Mouse (Mus musculus): ENCODE measurements around the gene Hist1h1a. TPM values are rescaled to one million over a fixed set of nuclear protein-coding genes. Genes with fewer than 3 reads are reported as not detected.

Hist1h1a gene
- polyA plus RNA-seq (2017; shearing (Covaris generic)): 0.95 TPM

GRCm38 (mm10) chr13:23763586-23764323, at the start of gene Hist1h1a:
Gene Hist1h1a, plus strand, starts transcription at chr13:23763666.

GRCm38 (mm10) chr13:23738677-23739068, 24.8 kb upstream of the Hist1h1a start, which contains the start of gene Hist1h1c:
Gene Hist1h1c, plus strand, starts transcription at chr13:23738808.

DNA sequence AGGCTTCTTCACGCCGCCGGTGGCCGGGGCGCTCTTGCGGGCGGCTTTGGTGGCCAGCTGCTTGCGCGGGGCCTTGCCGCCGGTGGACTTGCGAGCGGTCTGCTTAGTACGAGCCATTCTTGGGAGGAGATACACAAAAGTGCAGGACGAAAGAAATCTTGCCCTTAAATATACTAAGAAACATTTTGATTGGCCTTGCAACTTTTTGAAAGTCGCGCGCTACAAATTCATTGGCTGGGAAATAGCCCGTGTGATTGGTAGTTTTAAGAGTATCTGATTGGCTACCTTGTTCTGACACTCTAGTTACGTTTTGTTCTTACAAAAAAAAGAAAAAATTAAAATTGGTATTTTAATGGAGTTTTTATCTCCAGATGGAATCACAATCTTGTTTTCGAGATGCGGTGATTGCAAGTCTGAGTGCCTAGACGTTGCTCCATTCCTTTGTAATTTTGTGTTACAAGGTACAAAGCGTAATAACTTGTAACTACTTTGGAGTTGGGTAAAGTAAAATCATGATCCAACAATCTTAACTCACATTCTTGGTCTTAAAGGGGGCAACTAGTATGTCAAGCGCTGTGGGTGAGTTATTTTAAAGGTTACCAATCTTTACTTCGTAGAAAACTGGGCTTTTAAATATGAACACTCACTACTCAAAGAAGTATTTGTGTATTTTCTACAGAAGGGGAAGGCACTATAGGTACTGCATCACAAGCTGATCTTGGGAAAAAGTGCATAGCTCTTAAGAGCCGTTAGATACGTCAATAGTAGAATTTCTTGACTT, 17.9 kb upstream of the Hist1h1a start, which contains the start of gene Hist1h3c:
TSS of gene Hist1h3c (minus strand) at position 222 of the 781 bp plus-strand sequence.

GRCm38 (mm10) chr13:23746201-23747080, 17.0 kb upstream of the Hist1h1a start, which contains the start of gene Hist1h2bb:
Gene Hist1h2bb, plus strand, starts transcription at chr13:23746734.

DNA sequence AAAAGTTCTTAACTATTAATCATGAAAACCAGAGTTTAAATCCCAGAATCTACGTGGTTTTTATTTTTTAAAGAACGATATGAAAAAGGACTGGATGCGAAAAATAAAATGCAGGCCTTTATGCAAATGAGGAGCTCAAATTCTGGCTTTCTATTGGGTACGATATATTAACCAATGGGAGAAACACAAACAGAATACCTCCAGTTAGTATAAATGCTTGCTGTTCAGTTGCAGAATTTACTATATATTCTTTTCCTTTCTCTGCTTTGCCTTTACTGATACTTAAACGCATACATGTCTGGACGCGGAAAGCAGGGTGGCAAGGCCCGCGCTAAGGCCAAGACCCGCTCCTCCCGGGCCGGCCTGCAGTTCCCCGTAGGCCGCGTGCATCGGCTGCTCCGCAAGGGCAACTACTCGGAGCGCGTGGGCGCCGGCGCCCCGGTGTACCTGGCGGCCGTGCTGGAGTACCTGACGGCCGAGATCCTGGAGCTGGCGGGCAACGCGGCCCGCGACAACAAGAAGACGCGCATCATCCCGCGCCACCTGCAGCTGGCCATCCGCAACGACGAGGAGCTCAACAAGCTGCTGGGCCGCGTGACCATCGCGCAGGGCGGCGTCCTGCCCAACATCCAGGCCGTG, 12.5 kb upstream of the Hist1h1a start, which contains the start of gene Hist1h2ab:
TSS of gene Hist1h2ab (plus strand) at position 288 of the 639 bp plus-strand sequence.

DNA sequence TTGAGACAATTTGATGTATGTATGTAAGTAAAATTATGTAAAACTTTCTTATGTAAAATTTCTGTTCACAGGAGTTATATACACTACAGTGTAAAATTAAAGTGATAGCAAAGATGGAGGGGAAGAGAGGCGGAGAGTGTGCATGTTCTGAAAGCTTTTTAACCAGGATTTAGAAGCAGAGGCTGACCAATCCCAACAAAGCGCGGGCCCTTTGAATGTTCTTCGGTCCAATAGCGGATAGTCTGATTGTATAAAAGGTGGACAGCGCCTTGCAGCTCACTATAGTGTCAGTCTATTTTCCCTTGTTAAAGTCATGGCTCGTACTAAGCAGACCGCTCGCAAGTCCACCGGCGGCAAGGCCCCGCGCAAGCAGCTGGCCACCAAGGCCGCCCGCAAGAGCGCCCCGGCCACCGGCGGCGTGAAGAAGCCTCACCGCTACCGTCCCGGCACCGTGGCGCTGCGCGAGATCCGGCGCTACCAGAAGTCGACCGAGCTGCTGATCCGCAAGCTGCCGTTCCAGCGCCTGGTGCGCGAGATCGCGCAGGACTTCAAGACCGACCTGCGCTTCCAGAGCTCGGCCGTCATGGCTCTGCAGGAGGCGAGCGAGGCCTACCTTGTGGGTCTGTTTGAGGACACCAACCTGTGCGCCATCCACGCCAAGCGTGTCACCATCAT, 11.3 kb upstream of the Hist1h1a start, which contains the start of gene Hist1h3b:
TSS of gene Hist1h3b (plus strand) at position 201 of the 675 bp plus-strand sequence.

GRCm38 (mm10) chr13:23756790-23757189, 6.7 kb upstream of the Hist1h1a start, which contains the start of gene Hist1h4b:
Gene Hist1h4b, plus strand, starts transcription at chr13:23757013.

DNA sequence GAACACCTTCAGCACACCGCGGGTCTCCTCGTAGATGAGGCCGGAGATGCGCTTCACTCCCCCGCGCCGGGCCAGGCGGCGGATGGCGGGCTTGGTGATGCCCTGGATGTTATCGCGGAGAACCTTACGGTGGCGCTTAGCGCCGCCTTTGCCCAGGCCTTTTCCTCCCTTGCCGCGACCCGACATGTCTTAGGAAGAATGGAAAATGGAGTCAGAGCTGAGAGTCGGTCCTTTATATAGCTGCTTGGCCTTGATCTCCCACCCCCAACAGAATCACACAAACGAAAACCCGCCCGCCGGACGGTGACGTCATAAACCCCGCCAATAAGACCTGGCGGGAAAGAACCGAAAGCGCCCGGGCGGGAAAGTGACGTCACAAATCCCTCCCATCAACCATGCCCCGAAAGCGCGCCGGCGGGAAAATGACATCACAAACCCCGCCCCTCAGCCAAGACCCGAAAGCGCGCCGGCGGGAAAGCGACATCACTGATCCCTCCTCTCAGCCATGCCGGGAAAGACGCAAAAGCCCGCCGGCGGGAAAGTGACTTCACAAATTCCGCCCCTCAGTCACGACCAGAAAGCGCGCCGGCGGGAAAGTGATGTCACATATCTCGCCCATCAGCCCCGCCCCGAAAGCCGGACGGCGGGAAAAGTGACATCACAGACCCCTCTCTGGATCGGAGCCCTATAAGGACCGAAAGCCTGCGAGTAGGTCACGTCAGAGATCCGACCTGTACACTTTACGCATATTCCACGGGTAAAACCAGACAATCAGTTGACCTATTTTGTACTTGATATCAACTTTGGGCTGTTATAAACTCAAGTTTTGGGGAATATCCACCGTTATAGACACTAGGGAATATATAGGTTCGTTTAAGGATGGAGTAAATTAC, 2.2 kb upstream of the Hist1h1a start, which contains the start of gene Hist1h4a:
TSS of gene Hist1h4a (minus strand) at position 259 of the 893 bp plus-strand sequence.

GRCm38 (mm10) chr13:23761871-23762821, 1.3 kb upstream of the Hist1h1a start, which contains the start of gene Hist1h3a:
Gene Hist1h3a, minus strand, starts transcription at chr13:23762386.

GRCm38 (mm10) chr13:23769613-23770012, 6.1 kb downstream of the Hist1h1a start, which contains the start of gene Trim38:
Gene Trim38, plus strand, starts transcription at chr13:23769913.

GRCm38 (mm10) chr13:23806422-23807052, 43.1 kb downstream of the Hist1h1a start, which contains the start of gene Slc17a2:
Gene Slc17a2, plus strand, starts transcription at chr13:23806993.

Other genes with a start within 250 kb of the Hist1h1a start
- gene Hist1h4h, start 232.6 kb upstream of the Hist1h1a start, polyA plus RNA-seq (2017; shearing (Covaris generic)): 4.6 TPM
- gene Hist1h2af, start 229.8 kb upstream of the Hist1h1a start, polyA plus RNA-seq (2017; shearing (Covaris generic)): not detected
- gene Hist1h3g, start 228.2 kb upstream of the Hist1h1a start, polyA plus RNA-seq (2017; shearing (Covaris generic)): not detected
- gene Hist1h2bh, start 220.3 kb upstream of the Hist1h1a start, polyA plus RNA-seq (2017; shearing (Covaris generic)): 0.29 TPM
- gene Hist1h3f, start 219.6 kb upstream of the Hist1h1a start, polyA plus RNA-seq (2017; shearing (Covaris generic)): 0.24 TPM
- not detected for gene Hist1h4f, start 212.0 kb upstream of the Hist1h1a start, polyA plus RNA-seq (2017; shearing (Covaris generic))
- gene Hist1h1d, start 210.4 kb upstream of the Hist1h1a start, polyA plus RNA-seq (2017; shearing (Covaris generic)): 0.40 TPM
- gene Hist1h3e, start 201.3 kb upstream of the Hist1h1a start, polyA plus RNA-seq (2017; shearing (Covaris generic)): 0.90 TPM
- gene Hist1h2ae, start 192.4 kb upstream of the Hist1h1a start, polyA plus RNA-seq (2017; shearing (Covaris generic)): 1.6 TPM
- 2.2 TPM for gene Hist1h2bg, start 192.3 kb upstream of the Hist1h1a start, polyA plus RNA-seq (2017; shearing (Covaris generic))
- gene Hist1h2bf, start 189.5 kb upstream of the Hist1h1a start, polyA plus RNA-seq (2017; shearing (Covaris generic)): 1.3 TPM
- gene Hist1h2ad, start 189.3 kb upstream of the Hist1h1a start, polyA plus RNA-seq (2017; shearing (Covaris generic)): not detected
- gene Hist1h3d, start 187.9 kb upstream of the Hist1h1a start, polyA plus RNA-seq (2017; shearing (Covaris generic)): not detected
- 32.4 TPM for gene Hist1h4d, start 182.1 kb upstream of the Hist1h1a start, polyA plus RNA-seq (2017; shearing (Covaris generic))
- gene Hist1h2be, start 142.5 kb upstream of the Hist1h1a start, polyA plus RNA-seq (2017; shearing (Covaris generic)): 5.6 TPM
- 16.6 TPM for gene Hist1h1e, start 141.1 kb upstream of the Hist1h1a start, polyA plus RNA-seq (2017; shearing (Covaris generic))
- gene Hist1h2ac, start 79.7 kb upstream of the Hist1h1a start, polyA plus RNA-seq (2017; shearing (Covaris generic)): 0.23 TPM
- gene Hist1h2bc, start 79.5 kb upstream of the Hist1h1a start, polyA plus RNA-seq (2017; shearing (Covaris generic)): 8.8 TPM
- not detected for gene Hist1h1t, start 67.9 kb upstream of the Hist1h1a start, polyA plus RNA-seq (2017; shearing (Covaris generic))
- 2.7 TPM for gene Hist1h4c, start 65.2 kb upstream of the Hist1h1a start, polyA plus RNA-seq (2017; shearing (Covaris generic))
- 2.8 TPM for gene Hfe, start 52.8 kb upstream of the Hist1h1a start, polyA plus RNA-seq (2017; shearing (Covaris generic))
- gene Hist1h1c, start 24.9 kb upstream of the Hist1h1a start, polyA plus RNA-seq (2017; shearing (Covaris generic)): 17.4 TPM
- 0.50 TPM for gene Hist1h3c, start 18.1 kb upstream of the Hist1h1a start, polyA plus RNA-seq (2017; shearing (Covaris generic))
- 2.5 TPM for gene Hist1h2bb, start 16.9 kb upstream of the Hist1h1a start, polyA plus RNA-seq (2017; shearing (Covaris generic))
- 0.79 TPM for gene Hist1h2ab, start 12.5 kb upstream of the Hist1h1a start, polyA plus RNA-seq (2017; shearing (Covaris generic))
- not detected for gene Hist1h3b, start 11.4 kb upstream of the Hist1h1a start, polyA plus RNA-seq (2017; shearing (Covaris generic))
- gene Hist1h4b, start 6.7 kb upstream of the Hist1h1a start, polyA plus RNA-seq (2017; shearing (Covaris generic)): 11.3 TPM
- not detected for gene Hist1h4a, start 2.4 kb upstream of the Hist1h1a start, polyA plus RNA-seq (2017; shearing (Covaris generic))
- 1.9 TPM for gene Hist1h3a, start 1.3 kb upstream of the Hist1h1a start, polyA plus RNA-seq (2017; shearing (Covaris generic))
- not detected for gene Trim38, start 6.2 kb downstream of the Hist1h1a start, polyA plus RNA-seq (2017; shearing (Covaris generic))
- gene Slc17a2, start 43.3 kb downstream of the Hist1h1a start, polyA plus RNA-seq (2017; shearing (Covaris generic)): not detected
- gene Slc17a3, start 75.8 kb downstream of the Hist1h1a start, polyA plus RNA-seq (2017; shearing (Covaris generic)): not detected
- not detected for gene Slc17a1, start 104.1 kb downstream of the Hist1h1a start, polyA plus RNA-seq (2017; shearing (Covaris generic))
- gene Slc17a4, start 151.3 kb downstream of the Hist1h1a start, polyA plus RNA-seq (2017; shearing (Covaris generic)): not detected
- gene Hist1h2ba, start 170.5 kb downstream of the Hist1h1a start, polyA plus RNA-seq (2017; shearing (Covaris generic)): not detected
- not detected for gene Hist1h2aa, start 170.8 kb downstream of the Hist1h1a start, polyA plus RNA-seq (2017; shearing (Covaris generic))
- gene Scgn, start 227.5 kb downstream of the Hist1h1a start, polyA plus RNA-seq (2017; shearing (Covaris generic)): not detected